Mouse (Mus musculus) ES-CJ7 (cell line): ENCODE data around the gene Cox17.

Experiments
- DNase-seq: peaks from one replicate; pipeline ENCODE4 v3.0.0; 2011; ENCODE audit warnings: low read depth, low spot score

Cox17 gene

DNA sequence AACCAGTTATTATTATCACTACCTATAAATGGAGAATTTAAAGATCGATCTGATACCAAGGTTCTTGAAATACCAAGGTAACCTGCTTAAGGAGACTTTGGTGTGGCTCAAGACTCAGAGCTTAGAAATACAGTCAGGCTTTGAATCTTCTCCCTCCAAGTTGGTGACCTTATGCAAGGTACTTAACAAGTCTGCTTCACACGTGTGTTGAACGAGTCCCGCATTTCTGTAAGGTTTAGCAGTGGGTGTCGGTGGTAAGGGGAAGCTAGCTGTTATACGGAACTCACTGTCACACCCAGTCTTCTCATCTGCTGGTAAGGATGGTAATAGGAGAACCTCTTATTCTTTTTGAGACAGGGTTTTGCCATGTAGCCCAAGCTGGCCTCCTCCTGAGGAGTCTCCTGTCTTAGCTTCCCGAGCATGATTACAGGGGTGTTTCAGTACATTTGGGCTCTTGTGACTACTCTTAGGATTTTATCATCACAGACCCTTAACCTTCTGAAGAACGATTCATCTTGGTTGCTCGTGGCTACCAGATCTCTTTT lies 1.5 kb downstream of the Cox17 start:
- no peak for DNase-seq

DNA sequence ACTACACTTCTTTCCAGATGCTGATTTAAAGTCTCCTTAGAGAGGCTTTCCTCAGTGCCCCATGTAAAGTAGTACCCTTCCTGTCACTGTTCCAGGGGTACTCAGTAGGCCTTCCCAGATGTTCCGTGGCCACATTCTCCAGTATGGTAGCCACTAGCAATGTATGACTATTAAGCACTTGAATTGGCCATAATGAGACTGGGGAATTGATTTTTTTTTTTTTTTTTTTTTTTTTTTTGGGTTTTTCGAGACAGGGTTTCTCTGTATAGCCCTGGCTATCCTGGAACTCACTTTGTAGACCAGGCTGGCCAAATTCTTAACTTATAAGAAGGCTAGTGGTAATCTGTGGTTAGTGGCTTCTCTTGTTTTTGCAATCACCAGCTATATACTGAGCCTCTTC lies 3.1 kb downstream of the Cox17 start:
- no peak for DNase-seq

DNA sequence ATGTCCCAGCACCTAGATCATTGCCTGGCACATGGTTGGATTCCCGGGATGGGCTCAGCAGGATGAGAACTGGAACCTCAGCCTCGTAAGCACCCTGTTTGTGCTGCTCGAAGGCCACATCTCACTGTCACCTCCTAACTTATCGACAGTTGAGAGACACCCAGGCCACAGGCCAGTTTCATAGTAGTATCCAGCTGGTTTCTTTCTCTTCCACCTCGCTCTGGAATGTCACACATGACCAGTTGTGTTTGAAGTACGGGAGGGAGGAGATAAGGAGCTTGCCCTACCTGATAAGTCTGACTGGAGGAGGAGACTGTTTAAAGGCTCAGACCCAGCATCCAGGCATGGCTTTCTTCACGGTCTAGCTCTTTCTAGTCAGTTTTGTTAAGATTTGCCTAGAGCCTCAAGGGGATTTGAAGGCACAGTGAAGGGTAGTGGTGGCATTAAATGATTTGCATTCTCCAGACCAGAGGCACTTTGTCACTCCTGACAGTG lies 3.6 kb downstream of the Cox17 start:
- DNase-seq, result no peak

DNA sequence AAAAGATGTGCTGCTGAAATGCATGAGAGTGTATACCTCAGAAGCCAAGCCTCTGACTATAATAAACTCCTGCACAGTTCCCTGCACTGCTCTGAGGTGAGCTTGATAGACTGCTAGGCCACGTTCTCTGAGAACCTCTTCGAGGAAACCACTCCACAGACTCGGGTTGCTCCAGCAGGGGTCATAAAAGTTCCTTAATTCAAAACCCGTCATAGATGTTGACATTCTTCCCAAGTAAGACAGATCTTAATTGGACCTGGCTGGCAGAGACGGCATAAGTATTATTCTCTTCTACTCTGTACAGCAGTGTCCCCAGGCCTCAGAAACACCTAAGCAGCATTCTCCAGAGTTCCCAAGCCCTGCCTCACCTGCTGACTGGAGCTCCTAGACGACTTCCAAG lies 4.1 kb downstream of the Cox17 start:
- DNase-seq, result no peak

DNA sequence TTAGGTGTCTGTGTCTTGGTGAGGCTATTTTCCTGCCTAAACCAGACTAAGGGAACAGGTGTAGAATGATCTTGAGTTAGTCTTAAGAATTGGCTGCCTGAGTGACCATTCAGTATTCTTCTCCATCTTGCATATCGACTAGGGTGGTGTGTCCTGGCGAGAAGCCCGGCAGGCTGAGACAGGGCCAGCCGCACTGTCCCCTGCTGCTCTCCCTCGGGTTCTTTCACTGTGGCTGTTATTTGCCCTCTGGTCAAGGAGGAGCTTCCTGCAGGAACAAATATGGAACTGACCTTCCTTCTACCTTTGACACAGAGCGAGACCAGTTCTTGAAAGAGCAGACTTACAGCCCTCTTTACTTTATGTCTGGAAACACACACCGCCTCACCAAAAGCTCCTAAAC lies 5.2 kb downstream of the Cox17 start:
- no peak for DNase-seq

DNA sequence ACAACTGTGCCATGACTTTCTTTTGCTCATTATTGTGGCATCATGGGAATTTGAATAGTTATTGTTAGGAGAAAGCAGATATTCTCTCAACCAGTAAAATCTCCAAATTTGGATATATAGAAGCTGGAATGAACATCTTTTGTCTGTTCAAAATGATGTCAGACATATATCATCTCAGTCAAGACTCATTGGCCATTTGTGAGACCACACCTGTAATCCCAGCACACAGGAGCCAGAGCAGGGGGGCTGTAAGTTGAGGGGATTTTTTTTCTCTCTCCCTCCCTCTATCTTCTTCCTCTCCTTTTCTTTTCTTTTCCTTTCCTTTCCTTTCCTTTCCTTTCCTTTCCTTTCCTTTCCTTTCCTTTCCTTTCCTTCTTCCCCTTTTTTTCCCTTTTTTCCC lies 6.1 kb downstream of the Cox17 start:
- no peak for DNase-seq

DNA sequence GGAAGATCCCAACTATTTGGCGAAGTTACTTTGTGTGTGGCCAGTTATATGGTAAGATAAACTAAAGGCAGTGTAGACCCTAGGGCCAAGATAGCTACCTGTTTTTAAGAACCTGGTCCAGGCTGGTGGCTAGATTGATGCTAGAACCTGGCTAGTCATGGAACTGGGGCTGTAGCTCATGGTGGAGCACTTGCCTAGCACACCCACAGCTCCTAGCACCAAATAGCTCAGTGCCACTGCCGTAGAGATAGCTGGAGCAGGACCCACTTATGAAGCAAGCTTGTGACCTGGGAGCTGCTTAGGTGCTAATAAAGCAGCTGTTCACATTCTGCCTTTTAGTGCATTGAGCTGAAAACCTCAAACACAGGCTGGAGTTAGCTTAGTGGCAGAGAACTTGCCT lies 6.9 kb downstream of the Cox17 start:
- no peak for DNase-seq

DNA sequence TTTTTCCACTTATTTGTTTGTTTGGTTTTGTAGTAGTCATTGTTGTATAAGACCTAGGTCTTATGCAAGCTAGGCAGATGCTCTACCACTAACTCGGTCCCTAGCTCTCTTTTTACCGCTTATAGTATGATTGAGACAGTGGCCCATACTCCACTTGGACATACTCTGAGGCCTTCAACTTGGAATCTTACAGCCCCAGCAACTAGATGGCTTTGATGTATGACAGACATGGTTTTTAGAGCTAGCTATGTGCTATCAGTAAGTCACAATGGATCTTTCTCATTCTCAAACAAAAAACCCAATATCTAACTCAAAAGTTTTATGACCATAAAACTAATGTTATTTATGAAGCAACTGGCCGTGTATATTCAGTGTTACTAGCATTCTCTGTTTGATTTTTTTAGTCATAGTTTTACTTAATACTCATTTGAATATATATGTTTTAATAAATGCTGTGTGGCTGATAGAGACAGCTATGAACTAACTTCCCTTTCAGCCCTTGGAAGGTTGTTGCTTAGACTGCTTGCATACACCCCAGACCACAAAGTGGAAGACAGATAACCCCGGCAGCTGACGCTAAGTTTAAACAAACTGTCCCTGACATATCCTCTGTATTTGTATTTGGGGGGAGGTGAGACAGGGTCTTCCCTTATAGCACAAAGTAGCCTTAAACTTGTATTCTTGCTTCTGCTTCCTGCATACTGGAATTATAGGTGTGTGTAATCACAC lies 7.6 kb downstream of the Cox17 start:
- no peak for DNase-seq

DNA sequence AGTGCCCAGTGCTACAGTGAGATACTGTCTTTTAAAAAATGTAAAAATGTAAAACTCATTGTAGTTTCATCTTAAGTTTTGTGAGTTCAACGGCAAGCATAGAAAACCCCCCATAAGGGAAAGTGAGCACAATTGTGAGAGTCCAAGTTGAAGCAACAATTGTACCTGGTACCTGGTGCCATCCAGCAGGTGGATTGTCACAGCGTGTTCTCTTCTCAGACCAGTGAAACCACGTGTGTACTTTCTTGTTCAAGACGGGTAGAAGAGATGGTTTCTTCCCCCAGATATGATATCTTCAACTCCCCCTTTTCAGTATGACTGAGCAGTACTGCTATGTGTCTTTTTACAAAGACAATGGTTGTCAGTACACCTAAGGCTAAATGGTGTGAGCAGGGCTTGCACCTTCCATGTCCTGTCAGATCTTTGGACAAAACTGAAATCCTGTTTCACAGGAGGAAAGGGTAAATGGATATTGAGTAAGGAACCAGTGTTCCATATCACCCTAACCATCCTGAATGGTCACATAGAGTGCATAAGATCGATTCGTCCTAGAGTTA lies 11.5 kb downstream of the Cox17 start:
- no peak for DNase-seq

DNA sequence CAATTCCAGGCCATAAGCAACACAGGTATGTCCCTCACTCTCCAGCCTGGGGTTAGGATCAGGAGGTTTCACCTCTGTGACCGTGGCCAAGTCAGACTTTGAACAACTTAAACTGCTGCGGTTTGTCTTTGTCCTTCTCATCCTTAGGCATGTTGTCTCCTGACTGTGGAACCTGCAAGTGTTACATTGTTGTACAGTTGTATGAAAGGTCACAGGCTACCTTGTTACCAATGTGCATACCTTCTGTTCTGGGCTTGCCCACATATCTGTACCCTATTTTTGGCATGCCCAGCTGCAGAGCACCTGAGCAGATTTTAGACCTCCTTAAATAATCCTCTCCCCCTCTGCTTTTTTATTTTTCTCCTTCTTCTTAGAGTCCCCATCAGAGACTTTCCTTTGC lies 12.4 kb downstream of the Cox17 start:
- DNase-seq, result no peak

DNA sequence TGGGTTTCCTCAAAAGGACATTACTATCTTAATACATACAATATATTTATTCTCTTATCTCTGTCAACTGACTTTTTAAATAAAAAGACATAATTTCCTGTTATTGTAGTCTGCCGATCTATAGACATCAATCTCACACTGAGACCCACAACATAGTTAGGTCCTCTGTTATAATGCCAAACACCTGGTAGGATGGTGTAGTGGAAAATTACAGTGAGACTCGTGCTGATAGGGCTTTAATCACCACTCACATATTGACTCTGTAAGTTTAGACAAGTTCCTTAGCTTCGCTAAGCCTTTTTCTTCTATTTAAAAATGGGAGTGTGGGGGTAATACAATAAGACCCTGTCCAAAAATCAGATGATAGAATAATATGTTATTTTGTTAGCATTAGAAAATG lies 13.1 kb downstream of the Cox17 start:
- no peak for DNase-seq

DNA sequence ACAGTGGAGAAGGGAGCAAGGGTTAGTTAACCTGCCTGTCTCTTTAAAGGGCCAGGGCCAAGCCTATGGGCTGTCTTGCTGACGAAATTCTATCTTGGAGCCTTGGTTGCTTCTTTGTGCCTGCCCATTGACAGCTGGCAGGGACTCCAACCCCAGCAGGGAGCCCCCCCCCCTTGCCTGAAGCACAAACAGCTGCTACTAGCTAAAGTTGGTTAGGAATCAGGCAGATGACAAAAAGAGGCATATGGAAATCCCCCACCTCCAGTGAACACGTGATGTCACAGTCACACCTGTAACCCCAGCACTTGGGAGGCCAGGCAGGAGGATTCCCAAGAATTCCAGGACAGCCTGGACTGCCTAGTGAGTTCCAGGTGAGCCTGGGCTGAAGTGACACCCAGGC lies 13.5 kb downstream of the Cox17 start:
- DNase-seq, result no peak

DNA sequence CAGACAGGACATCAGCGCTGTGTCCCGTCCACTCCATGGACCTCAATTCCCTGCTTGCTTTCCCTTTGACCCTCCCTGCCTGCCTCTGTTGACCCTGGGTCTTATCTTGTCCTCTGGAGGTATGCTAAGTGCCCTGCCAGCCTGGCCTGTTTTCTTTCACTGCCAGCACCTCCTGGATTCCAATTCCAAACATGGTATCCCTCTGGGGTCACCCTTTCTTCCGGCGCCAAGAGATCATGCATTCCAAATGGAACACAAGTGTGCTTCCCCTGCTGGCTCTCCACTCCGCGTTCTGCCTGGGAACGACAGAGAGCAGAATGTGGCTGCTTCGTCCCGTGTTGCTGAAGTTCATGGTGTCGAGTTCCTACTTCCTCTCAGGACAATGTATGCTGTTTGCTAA lies 15.1 kb downstream of the Cox17 start, which contains the start of gene Popdc2:
Gene Popdc2 (plus strand): TSS at position 277 of the 400 bp plus-strand sequence.
- no peak for DNase-seq

DNA sequence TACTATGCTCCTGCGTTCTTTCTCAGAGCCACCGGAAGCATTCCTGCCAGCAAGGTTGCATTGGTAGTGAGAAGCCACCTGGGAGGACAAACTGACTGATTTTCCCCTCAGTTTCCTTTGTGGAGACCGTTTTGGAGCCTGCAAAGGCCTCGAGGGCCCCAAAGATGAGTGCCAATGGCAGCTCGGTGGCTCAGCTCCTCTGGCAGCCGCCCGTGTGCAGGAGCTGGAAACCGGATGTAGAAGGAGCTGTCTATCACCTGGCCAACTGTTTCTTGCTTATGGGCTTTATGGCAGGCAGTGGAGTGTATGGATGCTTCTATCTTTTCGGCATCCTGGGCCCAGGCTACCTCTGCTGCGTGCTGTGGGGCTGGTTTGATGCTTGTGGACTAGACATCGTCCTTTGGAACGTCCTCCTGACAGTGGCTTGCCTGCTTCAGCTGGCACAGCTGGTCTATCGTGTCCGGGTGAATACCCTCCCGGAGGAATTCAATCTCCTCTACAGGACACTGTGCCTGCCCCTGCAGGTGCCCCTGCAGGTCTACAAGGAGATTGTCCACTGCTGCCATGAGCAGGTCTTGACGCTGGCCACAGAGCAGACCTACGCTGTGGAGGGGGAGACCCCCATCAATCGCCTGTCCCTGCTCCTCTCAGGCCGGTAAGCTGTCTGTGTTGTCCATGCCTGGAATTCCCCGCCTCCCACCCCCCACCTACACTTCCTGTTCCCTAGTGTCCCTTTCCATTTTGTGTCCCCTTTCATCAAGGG lies 15.9 kb downstream of the Cox17 start:
- no peak for DNase-seq

DNA sequence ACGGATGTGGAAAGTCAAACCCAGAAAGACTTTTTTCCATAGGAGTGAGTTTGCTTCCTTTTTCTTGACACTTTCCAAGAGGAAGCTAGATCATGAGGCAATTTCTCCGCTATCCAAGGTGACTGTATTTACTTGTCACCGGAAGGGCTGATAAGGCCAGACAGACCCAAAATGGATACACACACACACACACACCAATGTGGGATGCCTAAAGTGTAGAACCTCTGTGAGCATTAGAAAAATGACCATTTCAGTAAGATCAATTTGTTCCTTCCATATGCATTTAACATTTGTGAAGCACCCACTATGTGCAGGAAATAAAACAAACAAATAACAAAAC lies 16.4 kb downstream of the Cox17 start:
- no peak for DNase-seq

DNA sequence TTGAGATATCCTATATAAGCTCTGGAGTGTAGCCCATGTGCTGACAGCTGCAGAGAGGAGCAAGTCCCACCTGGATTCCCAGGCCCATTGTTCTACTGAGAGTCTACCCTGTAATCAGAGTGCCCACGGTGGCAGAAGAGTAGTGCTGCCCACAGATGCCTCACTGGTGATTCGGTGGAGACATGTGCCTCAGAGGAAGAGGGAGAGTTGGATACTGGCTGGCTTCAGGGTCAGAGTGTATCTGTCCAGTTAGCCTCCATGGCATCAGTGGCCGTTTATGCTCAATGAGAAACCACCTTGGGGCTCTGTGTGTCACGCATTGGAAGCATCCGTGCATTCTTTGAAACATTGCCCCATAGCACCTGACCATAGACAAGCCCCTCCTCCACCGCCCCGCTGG lies 16.9 kb downstream of the Cox17 start:
- DNase-seq, result no peak

DNA sequence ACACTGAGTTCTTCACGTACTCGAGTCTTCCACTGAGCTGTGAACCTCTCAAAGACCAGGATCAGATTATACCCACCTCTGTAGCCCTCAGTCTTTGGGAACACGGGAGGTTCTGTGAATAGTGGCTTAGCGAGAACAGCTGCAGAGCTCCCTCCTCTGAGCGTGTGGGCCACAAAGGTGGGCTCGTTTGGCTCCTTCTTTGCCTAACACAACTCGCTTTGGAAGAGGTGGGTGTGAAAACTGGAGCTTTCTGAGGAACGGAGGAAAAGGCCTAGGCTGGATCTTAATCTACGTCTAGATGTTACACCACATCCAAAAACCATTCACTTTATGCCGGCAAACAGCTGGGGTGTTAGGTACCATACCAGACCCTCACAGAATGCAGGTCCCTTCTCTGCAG lies 18.6 kb downstream of the Cox17 start:
- no peak for DNase-seq

DNA sequence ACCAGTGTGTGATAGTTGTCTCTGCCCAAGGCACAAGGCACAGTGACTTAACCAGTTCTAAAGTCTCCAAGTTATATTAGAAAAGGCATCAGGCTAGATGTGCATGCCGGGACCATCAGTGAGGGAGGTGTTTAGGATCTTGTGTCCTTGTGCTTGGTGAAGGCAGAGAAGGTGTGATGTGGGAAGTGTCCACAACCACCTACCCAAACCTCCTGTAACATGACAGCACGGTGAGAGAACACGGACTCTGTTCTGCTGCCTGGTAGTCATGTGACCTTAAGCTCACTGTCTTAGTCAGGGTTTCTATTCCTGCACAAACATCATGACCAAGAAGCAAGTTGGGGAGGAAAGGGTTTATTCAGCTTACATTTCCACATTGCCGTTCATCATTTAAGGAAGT lies 19.4 kb downstream of the Cox17 start:
- no peak for DNase-seq

DNA sequence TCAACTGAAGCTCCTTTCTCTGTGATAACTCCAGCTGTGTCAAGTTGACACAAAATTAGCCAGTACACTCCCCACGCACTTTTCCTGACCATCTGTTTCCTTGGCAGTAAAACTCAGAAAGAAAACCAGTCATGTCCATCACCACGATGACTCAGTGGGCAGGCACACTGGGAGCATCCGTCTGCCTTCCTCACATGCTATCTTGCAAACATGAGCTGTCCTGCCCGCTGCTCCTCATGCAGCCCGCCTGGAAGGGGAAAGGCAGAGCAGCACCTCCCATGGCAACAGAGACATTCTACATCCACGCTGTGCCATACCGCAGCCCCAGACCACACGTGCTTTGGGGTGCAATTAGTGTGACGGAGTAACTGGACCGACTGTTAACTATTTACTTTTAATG lies 21.5 kb downstream of the Cox17 start:
- no peak for DNase-seq

DNA sequence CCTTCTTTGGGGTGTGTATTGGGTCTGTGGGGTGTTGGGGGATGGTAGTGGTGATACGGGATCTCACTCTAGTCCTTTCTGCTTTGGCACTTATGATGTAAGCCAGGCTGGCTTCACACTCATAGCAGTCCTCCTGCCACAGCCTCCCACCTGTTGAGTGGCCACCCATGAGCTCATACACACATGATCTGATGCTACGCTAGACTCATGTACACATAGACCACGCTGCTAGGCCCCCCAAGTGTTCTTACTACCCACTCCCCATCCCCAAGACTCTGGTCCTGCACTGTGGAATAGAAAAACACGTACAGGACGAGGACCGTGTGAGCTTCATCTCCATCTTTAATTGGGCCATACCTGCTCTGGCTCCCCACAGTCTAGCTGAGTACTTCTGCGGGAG lies 22.2 kb downstream of the Cox17 start:
- no peak for DNase-seq

DNA sequence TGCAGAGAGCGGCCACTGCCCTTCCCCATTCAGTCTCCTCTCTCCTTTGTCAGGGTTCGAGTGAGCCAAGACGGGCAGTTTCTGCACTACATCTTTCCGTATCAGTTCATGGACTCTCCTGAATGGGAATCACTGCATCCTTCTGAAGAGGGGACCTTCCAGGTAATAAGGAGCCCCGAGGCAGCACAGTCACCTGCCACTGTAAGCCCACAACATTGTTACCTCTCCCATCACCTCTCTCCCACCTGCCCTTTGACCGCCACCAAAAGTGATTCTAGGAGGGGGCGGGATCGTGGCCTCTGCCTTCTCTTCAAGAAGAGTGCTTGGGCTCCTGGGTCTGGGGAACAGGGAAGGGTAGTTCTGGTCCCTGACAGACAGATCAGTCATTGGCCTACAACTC lies 22.6 kb downstream of the Cox17 start:
- no peak for DNase-seq

DNA sequence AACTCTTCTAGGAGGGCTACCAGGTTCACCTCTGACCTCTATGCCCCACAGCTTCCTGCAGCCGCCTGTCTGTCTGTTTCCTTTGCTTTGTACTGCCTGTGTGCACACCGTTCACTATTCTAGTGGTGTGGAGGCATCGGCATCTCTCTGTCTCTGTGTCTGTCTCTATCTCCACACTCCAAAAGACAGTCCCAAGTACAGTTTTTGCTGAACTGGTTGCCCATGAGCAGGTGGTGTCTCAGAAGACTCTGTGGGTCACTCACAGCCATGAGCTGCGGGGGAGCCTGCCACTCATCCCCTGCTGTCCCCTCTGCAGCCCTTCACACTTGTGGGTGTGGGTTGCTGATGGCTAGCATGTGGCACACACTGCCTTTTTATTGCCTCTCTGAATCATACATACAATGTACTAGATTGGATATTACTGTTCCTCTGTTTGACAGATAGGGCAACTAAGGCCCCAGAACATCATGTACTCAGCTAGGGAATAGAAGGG lies 23.2 kb downstream of the Cox17 start:
- no peak for DNase-seq
